Mouse (Mus musculus): ENCODE results near the gene Zfp280d. TPM values are rescaled to one million over a fixed set of nuclear protein-coding genes. Genes with fewer than 3 reads are reported as not detected.

Gene Zfp280d
- polyA plus RNA-seq, 1 experiment: 763 TPM

GRCm38 (mm10) chr9:72404934-72405333 lies 130.3 kb downstream of the Zfp280d start:
- H3K27ac ChIP-seq (ENCODE audit: insufficient read depth, low read depth, low read length): no peak overlapping the region
- TF ChIP-seq CTCF (IDR thresholded peaks at IDR 0.05; ENCODE audit: insufficient read depth, low read depth, low read length) (no peak), POLR2A (IDR thresholded peaks at IDR 0.05; ENCODE audit: insufficient read depth, low read depth, low read length) (no peak)
- peaks cover 5% of the 10 kb centered on the region for H3K4me1 ChIP-seq (ENCODE audit: control insufficient read depth, insufficient read depth, low read length)
- WGBS: 90% methylated on average over 3 of the region's 3 CpGs
- H3K4me3 ChIP-seq (ENCODE audit: insufficient read depth, low read depth, low read length): no peak overlapping the region

- H3K4me1 ChIP-seq (ENCODE audit: control insufficient read depth, insufficient read depth, low read length): peaks cover 5% of the 10 kb centered on the region
- TF ChIP-seq CTCF (IDR thresholded peaks at IDR 0.05; ENCODE audit: insufficient read depth, low read depth, low read length) (no peak), POLR2A (IDR thresholded peaks at IDR 0.05; ENCODE audit: insufficient read depth, low read depth, low read length) (no peak)
- no peak overlapping the region for H3K27ac ChIP-seq (ENCODE audit: insufficient read depth, low read depth, low read length)
- no peak overlapping the region for H3K4me3 ChIP-seq (ENCODE audit: insufficient read depth, low read depth, low read length)
- WGBS: 95% methylated on average over 9 of the region's 9 CpGs
Measured at GRCm38 (mm10) chr9:72405882-72406638, 131.4 kb downstream of the Zfp280d start.

GRCm38 (mm10) chr9:72408131-72408586 lies 133.5 kb downstream of the Zfp280d start:
- 5% methylated on average over 12 of the region's 12 CpGs for WGBS
- Histone ChIP-seq H3K4me1 (ENCODE audit: control insufficient read depth, insufficient read depth, low read length) (peaks cover 5% of the 10 kb centered on the region), H3K4me3 (ENCODE audit: insufficient read depth, low read depth, low read length) (peak overlapping the region; percentile 26), H3K27ac (ENCODE audit: insufficient read depth, low read depth, low read length) (no peak overlapping the region)
- TF ChIP-seq POLR2A (IDR thresholded peaks at IDR 0.05; ENCODE audit: insufficient read depth, low read depth, low read length) (no peak), CTCF (IDR thresholded peaks at IDR 0.05; ENCODE audit: insufficient read depth, low read depth, low read length) (peak; percentile 60; the same call in 1 of the 2 replicates)

- WGBS: 80% methylated on average over 15 of the region's 15 CpGs
- TF ChIP-seq POLR2A (IDR thresholded peaks at IDR 0.05; ENCODE audit: insufficient read depth, low read depth, low read length) (no peak), CTCF (IDR thresholded peaks at IDR 0.05; ENCODE audit: insufficient read depth, low read depth, low read length) (no peak)
- Histone ChIP-seq H3K4me3 (ENCODE audit: insufficient read depth, low read depth, low read length) (no peak overlapping the region), H3K27ac (ENCODE audit: insufficient read depth, low read depth, low read length) (no peak overlapping the region), H3K4me1 (ENCODE audit: control insufficient read depth, insufficient read depth, low read length) (peaks cover 1% of the 10 kb centered on the region)
Measured at GRCm38 (mm10) chr9:72409381-72410225, 134.9 kb downstream of the Zfp280d start.

- H3K4me1 ChIP-seq (ENCODE audit: control insufficient read depth, insufficient read depth, low read length): no peaks in the 10 kb centered on the region; the same call in 1 of the 2 replicates
- TF ChIP-seq CTCF (IDR thresholded peaks at IDR 0.05; ENCODE audit: insufficient read depth, low read depth, low read length): no peak
- TF ChIP-seq POLR2A (IDR thresholded peaks at IDR 0.05; ENCODE audit: insufficient read depth, low read depth, low read length): no peak
- WGBS: 70% methylated on average over 2 of the region's 2 CpGs
- H3K27ac ChIP-seq (ENCODE audit: insufficient read depth, low read depth, low read length): no peak overlapping the region
- no peak overlapping the region for H3K4me3 ChIP-seq (ENCODE audit: insufficient read depth, low read depth, low read length)
Measured at GRCm38 (mm10) chr9:72411746-72412145, 137.1 kb downstream of the Zfp280d start.

Other genes starting within 250 kb of the Zfp280d start
- 324 TPM in 1 of 2 replicates, not detected in the other for gene Tcf12, start 163.0 kb upstream of the Zfp280d start, polyA plus RNA-seq (2012; ENCODE audit: insufficient read depth, insufficient read length, low replicate concordance, missing spikeins)
- gene Mns1, start 163.2 kb downstream of the Zfp280d start, polyA plus RNA-seq (2012; ENCODE audit: insufficient read depth, insufficient read length, low replicate concordance, missing spikeins): not detected in 2 replicates
- not detected in 2 replicates for gene Tex9, start 217.4 kb downstream of the Zfp280d start, polyA plus RNA-seq (2012; ENCODE audit: insufficient read depth, insufficient read length, low replicate concordance, missing spikeins)

Measured in olfactory bulb, adult 2 months (tissue).